In genomic region chr7:126323729-126324128, GRCm38 (mm10) we compare ENCODE assay signal across 9 mouse cellular contexts. TPM values are rescaled to one million over a fixed set of nuclear protein-coding genes. Genes with fewer than 3 reads are reported as not detected.
DNase-seq lines count a peak whose midpoint lies in the region; TF ChIP-seq lines count a peak whose summit lies in the region.
"Had no signal": no experiment of that assay in that cellular context is flagged by ENCODE, and none has a peak within 500 bp of the region (broad histone marks: within the 10 kb centered on the region; RNA-seq: fewer than 3 reads in every experiment).

No protein-coding gene starts in this region.

- H3K4me1 ChIP-seq in ES-E14 (ENCODE audit: control insufficient read depth in 2 of 2, insufficient read depth in 2 of 2, low read length in 2 of 2, poor library complexity in 1 of 2): peaks cover 6 to 14% of the 10 kb centered on the region in 2 experiments
- H3K4me1 ChIP-seq in liver, adult 2 months (ENCODE audit: control insufficient read depth, insufficient read depth, low read length): no peaks in the 10 kb centered on the region
- H3K4me1 ChIP-seq: lung, embryonic 15.5 days had no signal

- peak overlapping the region; percentile 77; the same call in 1 of the 2 replicates for H3K9ac ChIP-seq in ES-E14 (ENCODE audit: insufficient read depth, low read depth, low read length, poor library complexity, severe bottlenecking)
- no peak overlapping the region for H3K9ac ChIP-seq in liver, adult 2 months (ENCODE audit: low read depth, low read length)
- H3K9ac ChIP-seq: lung, embryonic 15.5 days had no signal

- H3K9me3 ChIP-seq in ES-E14 (ENCODE audit: control insufficient read depth, insufficient read depth, low read depth, low read length): no peaks in the 10 kb centered on the region
- H3K9me3 ChIP-seq: lung, embryonic 15.5 days had no signal

- WGBS in liver, adult 2 months: 5% methylated on average over 11 of the region's 11 CpGs

- in situ Hi-C loops in ES-E14 (cut with MboI; ENCODE audit: low sequenced_read_pairs in 2 of 2, unreplicated experiment in 2 of 2): no loop called here

- no peaks in the 10 kb centered on the region for H3K27me3 ChIP-seq in liver, adult 2 months (ENCODE audit: control insufficient read depth, insufficient read depth, low read length)
- H3K27me3 ChIP-seq: lung, embryonic 15.5 days had no signal

- H3K36me3 ChIP-seq in ES-E14 (ENCODE audit: control insufficient read depth, insufficient read depth, low read length, poor library complexity, severe bottlenecking): peaks cover 3% of the 10 kb centered on the region; the same call in 1 of the 2 replicates
- H3K36me3 ChIP-seq in liver, adult 2 months (ENCODE audit: control insufficient read depth, insufficient read depth, low read length): no peaks in the 10 kb centered on the region
- H3K36me3 ChIP-seq: lung, embryonic 15.5 days had no signal

- H3K4me3 ChIP-seq in ES-E14 (ENCODE audit: insufficient read depth in 1 of 2, low read depth in 1 of 2, low read length in 2 of 2, poor library complexity in 1 of 2, severe bottlenecking in 1 of 2): peak overlapping the region in 1 of 2 experiments; percentile 53; a peak in 3 of 4 replicates
- no peak overlapping the region for H3K4me3 ChIP-seq in liver, adult 2 months (ENCODE audit: insufficient read depth, low read depth, low read length)
- H3K4me3 ChIP-seq: lung, embryonic 15.5 days had no signal

- no peak for TF ChIP-seq POLR2A in liver, adult 2 months (IDR thresholded peaks at IDR 0.05; ENCODE audit: extremely low read depth, insufficient read depth, low read length)

- H3K79me2 ChIP-seq in liver, adult 2 months (ENCODE audit: control insufficient read depth, insufficient read depth, low read length): no peaks in the 10 kb centered on the region

- TF ChIP-seq CTCF in liver, adult 2 months (IDR thresholded peaks at IDR 0.05; ENCODE audit: low read depth, low read length): peak; percentile 68; the same call in 1 of the 2 replicates

- DNase-seq in 416B (ENCODE audit: low read depth): peak; percentile 92
- peak; percentile 92 for DNase-seq in ES-E14 (ENCODE audit: low read depth, low spot score)
- peak; percentile 52 for DNase-seq in cerebellum, adult 11-12 months
- DNase-seq in frontal cortex, postnatal 36 days (ENCODE audit: low spot score in 2 of 2): peak; percentile 78 to 88
- DNase-seq in kidney, adult 8-10 months: peak; percentile 48 to 84
- DNase-seq in liver, adult 2 months (ENCODE audit: extremely low read depth, low read depth, low spot score): peak; percentile 54
- DNase-seq in retina, postnatal 7 days (ENCODE audit: low read depth, low spot score): peak; percentile 74
- DNase-seq in urinary bladder, adult 18-20 months (ENCODE audit: low spot score in 2 of 2): peak; percentile 43 to 61

- H3K27ac ChIP-seq in ES-E14 (ENCODE audit: insufficient read depth, low read depth, low read length, poor library complexity, severe bottlenecking): peak overlapping the region; percentile 99; the same call in 1 of the 2 replicates
- no peak overlapping the region for H3K27ac ChIP-seq in liver, adult 2 months (replicated peaks; ENCODE audit: insufficient read depth, low read depth, low read length)
- H3K27ac ChIP-seq: lung, embryonic 15.5 days had no signal

TF ChIP-seq in ES-E14, 5 proteins besides CTCF, POLR2A, EP300 and RAD21:
- TF ChIP-seq MAFK (IDR thresholded peaks at IDR 0.05; ENCODE audit: insufficient read depth, low read depth, low read length) (no peak), HCFC1 (IDR thresholded peaks at IDR 0.05; ENCODE audit: borderline replicate concordance, insufficient read depth, low read length) (peak; percentile 31; the same call in 1 of the 2 replicates), ZC3H11A (IDR thresholded peaks at IDR 0.05; ENCODE audit: borderline replicate concordance, low read depth, low read length) (peak; percentile 87; the same call in 1 of the 2 replicates), CHD2 (IDR thresholded peaks at IDR 0.05; ENCODE audit: low read depth, low read length) (no peak), ZNF384 (IDR thresholded peaks at IDR 0.05; ENCODE audit: low read depth, low read length) (no peak)

RNA-seq across cellular contexts. Expression of gene Lat, which starts 45.6 kb away (rescaled TPM):
- total RNA-seq in ES-E14 (2012; rRNA removed): 8.0 and 14.8 TPM in 2 replicates
- total RNA-seq in liver, adult 2 months (2014; rRNA removed): 0.46 and 1.3 TPM in 2 replicates
- polyA plus RNA-seq in liver, adult 2 months (2012; rRNA removed): 1.4 TPM in 2 replicates

RNA-seq across cellular contexts. Expression of gene Sbk1, which starts 51.3 kb away (rescaled TPM):
- total RNA-seq in ES-E14 (2012; rRNA removed): 18.6 and 34.6 TPM in 2 replicates
- total RNA-seq in liver, adult 2 months (2014; rRNA removed): 12.2 and 13.5 TPM in 2 replicates
- 17.1 and 21.6 TPM in 2 replicates for polyA plus RNA-seq in liver, adult 2 months (2012; rRNA removed)

RNA-seq across cellular contexts. Expression of gene Spns1, which starts 53.5 kb away (rescaled TPM):
- total RNA-seq in ES-E14 (2012; rRNA removed): 238 and 481 TPM in 2 replicates
- 14.5 and 28.4 TPM in 2 replicates for total RNA-seq in liver, adult 2 months (2014; rRNA removed)
- 62.8 and 74.8 TPM in 2 replicates for polyA plus RNA-seq in liver, adult 2 months (2012; rRNA removed)
